Mouse (Mus musculus) thymus, postnatal 0 days (tissue): ENCODE data around the gene Bbs10. TPM values are rescaled to one million over a fixed set of nuclear protein-coding genes. Genes with fewer than 3 reads are reported as not detected.

Source experiments
- DNase-seq: peaks from one replicate; pipeline ENCODE4 v3.0.0-alpha.2; 2015; ENCODE audit warnings: low spot score
- polyA plus RNA-seq: library from polyadenylated mRNA; unstranded; fragments of >200 nt; fragmentation: Nextera tagmentation; extraction: Ambion mirVana; gene quantifications from 2 replicates; pipeline ENCODE4 v1.2.1, GENCODE M21; 2015

The Bbs10 gene
- polyA plus RNA-seq, 1 experiment from 2014 or later = 2.8 TPM

GRCm38 (mm10) chr10:111320579-111320978, 22.1 kb downstream of the Bbs10 start:
- no peak for DNase-seq

GRCm38 (mm10) chr10:111327957-111328356, 29.5 kb downstream of the Bbs10 start:
- no peak for DNase-seq

GRCm38 (mm10) chr10:111329326-111329725, 30.8 kb downstream of the Bbs10 start:
- DNase-seq = no peak

- no peak for DNase-seq
Observed at GRCm38 (mm10) chr10:111334902-111335301, 36.4 kb downstream of the Bbs10 start.

- peak; percentile 4 for DNase-seq
Observed at GRCm38 (mm10) chr10:111335517-111336352, 37.3 kb downstream of the Bbs10 start.

GRCm38 (mm10) chr10:111336353-111336713, 37.9 kb downstream of the Bbs10 start:
- DNase-seq = no peak

- no peak for DNase-seq
Observed at GRCm38 (mm10) chr10:111339296-111339695, 40.8 kb downstream of the Bbs10 start.

- DNase-seq = no peak
Observed at GRCm38 (mm10) chr10:111341761-111342160, 43.3 kb downstream of the Bbs10 start.

- no peak for DNase-seq
Observed at GRCm38 (mm10) chr10:111343555-111343954, 45.1 kb downstream of the Bbs10 start.

GRCm38 (mm10) chr10:111348263-111348662, 49.8 kb downstream of the Bbs10 start:
- no peak for DNase-seq

Other genes with a start within 250 kb of the Bbs10 start
- 28.1 and 35.3 TPM in 2 replicates for gene Osbpl8, start 133.9 kb upstream of the Bbs10 start, polyA plus RNA-seq
- gene Nap1l1, start 174.5 kb downstream of the Bbs10 start, polyA plus RNA-seq = 222 and 227 TPM in 2 replicates
- gene Phlda1, start 207.6 kb downstream of the Bbs10 start, polyA plus RNA-seq = 61.1 and 64.1 TPM in 2 replicates